Mouse (Mus musculus) frontal cortex, adult (tissue): ENCODE data around the gene Rhox12.

Experiments
- ATAC-seq: cut with Nextera tagmentation; 2 replicates; pipeline ENCODE4 v1.9.2; 2017; ENCODE audit warnings: mild to moderate bottlenecking, moderate library complexity, mixed read lengths; ENCODE audit not compliant: low TSS enrichment

Gene Rhox12

DNA sequence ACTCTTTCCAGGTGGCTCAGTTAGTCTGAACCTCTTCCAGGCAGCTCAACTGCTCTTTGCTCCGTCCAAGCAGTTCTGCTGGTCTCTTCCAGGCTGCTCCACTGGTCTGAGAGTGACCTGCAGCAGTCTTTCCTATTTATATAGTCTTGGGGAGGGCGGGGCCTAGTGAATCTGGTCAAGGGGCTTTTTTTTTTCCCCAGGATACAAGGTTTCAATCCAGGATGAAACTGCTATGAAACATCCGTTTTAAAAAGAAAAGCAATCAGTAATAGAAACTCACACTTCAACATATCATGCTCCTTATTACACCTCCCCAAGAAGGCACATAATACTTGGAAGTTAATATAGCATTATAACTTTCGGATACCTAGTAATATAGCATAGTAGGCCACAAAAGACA lies at the start of gene Rhox12:
Rhox12 (minus strand) TSS at position 101 of the 400 bp plus-strand sequence.
- no peak for ATAC-seq

GRCm38 (mm10) chrX:38159097-38159496 lies 48.4 kb upstream of the Rhox12 start:
- ATAC-seq, result no peak

DNA sequence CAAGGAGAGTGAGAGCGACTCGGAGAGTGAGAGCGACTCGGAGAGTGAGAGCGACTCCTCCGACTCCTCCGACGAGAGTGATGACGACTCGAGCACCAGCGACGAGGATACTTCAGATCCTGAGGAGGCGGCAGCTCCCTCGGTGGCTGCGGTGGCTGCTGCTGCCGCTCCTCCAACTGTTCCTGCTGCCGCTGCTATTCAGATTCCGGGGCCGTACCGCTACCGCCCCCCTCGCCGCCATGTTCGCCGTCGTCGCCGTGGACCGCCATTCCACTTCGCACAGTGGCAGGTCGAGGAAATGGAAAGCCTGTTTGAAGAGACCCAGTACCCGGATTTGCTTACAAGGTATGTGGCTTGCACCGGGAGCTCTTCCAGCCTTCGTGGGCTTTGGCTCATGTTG lies 10.8 kb upstream of the Rhox12 start:
- ATAC-seq, result no peak

GRCm38 (mm10) chrX:38120982-38121381 lies 10.3 kb upstream of the Rhox12 start, which contains the start of gene Rhox13:
TSS of gene Rhox13 (plus strand) at chrX:38121219.
- ATAC-seq, result no peak

- ATAC-seq, result no peak
These were observed 25.7 kb downstream of the Rhox12 start, which contains the start of gene Rhox11 for GRCm38 (mm10) chrX:38085041-38085440. TSS of gene Rhox11 (minus strand) at chrX:38085141.

- ATAC-seq, result peak; percentile 72
These were observed 26.5 kb downstream of the Rhox12 start for GRCm38 (mm10) chrX:38084226-38084625.

- ATAC-seq, result no peak
These were observed 44.5 kb downstream of the Rhox12 start, which contains the start of gene Rhox10 for GRCm38 (mm10) chrX:38066175-38066574. TSS of gene Rhox10 (plus strand) at chrX:38066475.

DNA sequence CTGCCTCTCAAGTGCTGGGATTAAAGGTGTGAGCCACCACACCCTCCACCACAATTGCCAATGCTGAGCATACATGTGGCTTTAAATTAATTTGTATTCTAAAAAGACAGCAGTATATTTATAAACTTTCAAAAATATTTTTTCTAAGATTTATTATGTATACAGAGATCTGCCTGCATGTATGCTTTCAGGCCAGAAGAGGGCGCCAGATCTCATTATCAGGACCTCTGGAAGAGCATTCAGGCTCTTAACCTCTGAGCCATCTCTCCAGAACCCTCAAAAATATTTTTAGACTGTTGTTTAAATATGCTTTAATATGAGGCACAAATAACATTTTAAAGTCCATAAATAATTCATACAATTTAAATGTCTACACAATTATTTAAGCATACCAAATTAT lies 49.2 kb downstream of the Rhox12 start:
- ATAC-seq, result no peak
